Mouse (Mus musculus) megakaryocyte, embryonic 14.5 days (primary cell): ENCODE results near the gene Mbd6.

Experiments used
- FLI1 ChIP-seq: IDR thresholded peaks from 2 replicates; pipeline ENCODE4 v1.6.1; 2012; ENCODE audit warnings: low read length, inconsistent platforms, mixed read lengths
- GATA1 ChIP-seq: IDR thresholded peaks from 3 replicates; pipeline ENCODE4 v1.6.1; 2012; ENCODE audit warnings: mixed read lengths, low read length, inconsistent platforms, borderline replicate concordance

- TF ChIP-seq GATA1 (no peak), FLI1 (no peak)
Measured at GRCm38 (mm10) chr10:127279730-127280129, 9.1 kb downstream of the Mbd6 start.
